Comparison of ENCODE assay signal across 29 mouse cellular contexts in genomic region chrX:13549100-13549499, GRCm38 (mm10).
A peak's percentile ranks its signal among the peaks of the same experiment; 100 is the strongest.
DNase-seq lines count a peak whose midpoint lies in the region; ATAC-seq and TF ChIP-seq lines count a peak whose summit lies in the region.
"Had no signal": no experiment of that assay in that cellular context is flagged by ENCODE, and none has a peak within 500 bp of the region (broad histone marks: within the 10 kb centered on the region; RNA-seq: fewer than 3 reads in every experiment).

No protein-coding gene starts in this region.

- H3K36me3 ChIP-seq in heart, postnatal 0 days (replicated peaks; ENCODE audit: control insufficient read depth, insufficient read depth, low read length) = no peaks in the 10 kb centered on the region
- peaks cover 2% of the 10 kb centered on the region; the same call in 1 of the 2 replicates for H3K36me3 ChIP-seq in heart, embryonic 10.5 days
- H3K36me3 ChIP-seq: limb, embryonic 15.5 days; liver, embryonic 13.5 days; midbrain, embryonic 15.5 days had no signal

- peak; percentile 8 for DNase-seq in adrenal gland, adult 2 months
- no peak for DNase-seq in adrenal gland, postnatal 25 days
- DNase-seq in heart, postnatal 0 days (ENCODE audit: low spot score) = peak; percentile 8
- DNase-seq in heart, embryonic 10.5 days (ENCODE audit: low spot score) = no peak
- DNase-seq in 3T3-L1 (ENCODE audit: low read depth, low spot score) = peak; percentile 76
- DNase-seq in left cerebral cortex, postnatal 10 days (ENCODE audit: extremely low spot score in 1 of 2, low spot score in 2 of 2) = no peak
- no peak for DNase-seq in kidney, adult 8-10 months
- DNase-seq: cerebellum, adult 8-10 months; cerebellum, postnatal 36 days; gastrocnemius, postnatal 10 days; kidney, adult 9 months; kidney, postnatal 10 days; layer of hippocampus, postnatal 36 days; liver, embryonic 13.5 days; right cerebral cortex, postnatal 4 days; thymus, adult 2 months; thymus, postnatal 36 days had no signal

- H3K4me3 ChIP-seq in heart, postnatal 0 days (ENCODE audit: low read depth, low read length) = no peak overlapping the region
- H3K4me3 ChIP-seq in heart, embryonic 10.5 days = no peak overlapping the region
- no peak overlapping the region for H3K4me3 ChIP-seq in embryonic fibroblast, embryonic 13.5 days (ENCODE audit: insufficient read depth, low read length)
- H3K4me3 ChIP-seq: embryonic facial prominence, embryonic 13.5 days; erythroblast, embryonic 14.5 days; hindbrain, embryonic 10.5 days; hindbrain, embryonic 15.5 days; limb, embryonic 10.5 days; limb, embryonic 15.5 days; liver, embryonic 13.5 days; midbrain, embryonic 15.5 days had no signal

- no peaks in the 10 kb centered on the region for H3K9me3 ChIP-seq in heart, postnatal 0 days (replicated peaks; ENCODE audit: control insufficient read depth, low read length)
- H3K9me3 ChIP-seq in heart, embryonic 10.5 days = no peaks in the 10 kb centered on the region
- H3K9me3 ChIP-seq: embryonic facial prominence, embryonic 13.5 days; hindbrain, embryonic 10.5 days; hindbrain, embryonic 15.5 days; limb, embryonic 10.5 days; limb, embryonic 15.5 days; liver, embryonic 13.5 days; midbrain, embryonic 15.5 days had no signal

- ATAC-seq in heart, postnatal 0 days (ENCODE audit: insufficient read depth, low read depth) = no peak
- ATAC-seq: CD4-positive, CD25-positive, alpha-beta regulatory T cell, adult 4 months; forebrain, embryonic 16.5 days; inflammation-experienced regulatory T-cells, adult 6 months; lung, postnatal 0 days; midbrain, embryonic 15.5 days had no signal

- intact Hi-C loops in left cerebral cortex, postnatal 10 days (cut with DNase I) = no loop called here

- no peak overlapping the region for H3K27ac ChIP-seq in heart, postnatal 0 days (ENCODE audit: low read depth)
- no peak overlapping the region for H3K27ac ChIP-seq in heart, embryonic 10.5 days
- H3K27ac ChIP-seq in embryonic fibroblast, embryonic 13.5 days (ENCODE audit: insufficient read depth, low read length) = peak overlapping the region; percentile 65; the same call in 1 of the 2 replicates
- H3K27ac ChIP-seq: embryonic facial prominence, embryonic 13.5 days; hindbrain, embryonic 10.5 days; hindbrain, embryonic 15.5 days; limb, embryonic 10.5 days; limb, embryonic 15.5 days; liver, embryonic 13.5 days; midbrain, embryonic 15.5 days had no signal

- TF ChIP-seq POLR2A in embryonic fibroblast, embryonic 13.5 days (IDR thresholded peaks at IDR 0.05; ENCODE audit: low read depth, low read length) = no peak

- WGBS in heart, postnatal 0 days = 52% methylated on average over 4 of the region's 4 CpGs
- WGBS in heart, embryonic 10.5 days = 73% methylated on average over 4 of the region's 4 CpGs

- no peaks in the 10 kb centered on the region for H3K4me1 ChIP-seq in heart, postnatal 0 days (ENCODE audit: control insufficient read depth, insufficient read depth)
- no peaks in the 10 kb centered on the region for H3K4me1 ChIP-seq in heart, embryonic 10.5 days
- H3K4me1 ChIP-seq in embryonic fibroblast, embryonic 13.5 days (ENCODE audit: control insufficient read depth, insufficient read depth, low read length) = no peaks in the 10 kb centered on the region; the same call in 1 of the 2 replicates
- H3K4me1 ChIP-seq: embryonic facial prominence, embryonic 13.5 days; hindbrain, embryonic 10.5 days; hindbrain, embryonic 15.5 days; limb, embryonic 10.5 days; limb, embryonic 15.5 days; liver, embryonic 13.5 days; midbrain, embryonic 15.5 days had no signal

- no peaks in the 10 kb centered on the region for H3K27me3 ChIP-seq in heart, postnatal 0 days (ENCODE audit: control insufficient read depth, insufficient read depth, low read length)
- 0 out of 2 replicates have a peak, but pooled peaks cover 5% of the 10 kb centered on the region for H3K27me3 ChIP-seq in heart, embryonic 10.5 days (ENCODE audit: insufficient read depth, poor library complexity, severe bottlenecking)
- H3K27me3 ChIP-seq: hindbrain, embryonic 15.5 days; limb, embryonic 15.5 days; liver, embryonic 13.5 days; midbrain, embryonic 15.5 days had no signal

- H3K4me2 ChIP-seq in heart, postnatal 0 days (ENCODE audit: low read depth, low read length) = no peak overlapping the region
- H3K4me2 ChIP-seq: embryonic facial prominence, embryonic 13.5 days; hindbrain, embryonic 15.5 days; limb, embryonic 15.5 days; liver, embryonic 13.5 days; midbrain, embryonic 15.5 days had no signal

- no peak for TF ChIP-seq CTCF in heart, postnatal 0 days (IDR thresholded peaks at IDR 0.05; ENCODE audit: low read depth)
- TF ChIP-seq CTCF in embryonic fibroblast, embryonic 13.5 days (IDR thresholded peaks at IDR 0.05; ENCODE audit: borderline replicate concordance, insufficient read depth, low read length) = no peak

- no peak overlapping the region for H3K9ac ChIP-seq in heart, postnatal 0 days (replicated peaks; ENCODE audit: low read depth, low read length)
- H3K9ac ChIP-seq: embryonic facial prominence, embryonic 13.5 days; hindbrain, embryonic 15.5 days; limb, embryonic 15.5 days; liver, embryonic 13.5 days; midbrain, embryonic 15.5 days had no signal

- no peak for TF ChIP-seq EP300 in heart, postnatal 0 days (IDR thresholded peaks at IDR 0.05; ENCODE audit: low read depth)

Comparison
In these comparisons a context has a peak if more than half of its experiments do, and no peak if none do; other contexts are left out.
1. DNase-seq: peak in adrenal gland, adult 2 months (single experiment), heart, postnatal 0 days (single experiment) and 3T3-L1 (single experiment); none in adrenal gland, postnatal 25 days (single experiment), heart, embryonic 10.5 days (single experiment), left cerebral cortex, postnatal 10 days (0 of 2) and kidney, adult 8-10 months (0 of 2).